Mouse (Mus musculus): ENCODE measurements around the gene Slx1b. TPM values are rescaled to one million over a fixed set of nuclear protein-coding genes. Genes with fewer than 3 reads are reported as not detected.

The Slx1b gene
- polyA plus RNA-seq (2014; fragmentation: Illumina TruSeq; extraction: RNeasy Lipid Tissue Mini Kit (QIAGEN cat#74804); ENCODE audit: low replicate concordance) = 0.22 TPM

GRCm38 (mm10) chr7:126695631-126696207 is at the start of gene Slx1b:
Gene Slx1b (minus strand): TSS chr7:126695784.

GRCm38 (mm10) chr7:126707442-126708174 is 12.0 kb upstream of the Slx1b start, which contains the start of gene Coro1a:
Gene Coro1a (minus strand): TSS chr7:126707787.

GRCm38 (mm10) chr7:126695210-126695611 is 373 bp downstream of the Slx1b start, which contains the start of gene Bola2:
Gene Bola2 (plus strand): TSS chr7:126695401.

GRCm38 (mm10) chr7:126676207-126676606 is 19.4 kb downstream of the Slx1b start, which contains the start of gene Sult1a1:
Gene Sult1a1 (minus strand): TSS chr7:126676432.

GRCm38 (mm10) chr7:126649231-126650051 is 46.1 kb downstream of the Slx1b start, which contains the start of gene Sgf29:
Gene Sgf29 (plus strand): TSS chr7:126649309.

Other genes starting within 250 kb of the Slx1b start
- gene Atp2a1, start 232.7 kb downstream of the Slx1b start, polyA plus RNA-seq (2014; fragmentation: Illumina TruSeq; extraction: RNeasy Lipid Tissue Mini Kit (QIAGEN cat#74804); ENCODE audit: low replicate concordance) = not detected
- 0.45 TPM for gene Sh2b1, start 220.4 kb downstream of the Slx1b start, polyA plus RNA-seq (2014; fragmentation: Illumina TruSeq; extraction: RNeasy Lipid Tissue Mini Kit (QIAGEN cat#74804); ENCODE audit: low replicate concordance)
- gene Tufm, start 208.4 kb downstream of the Slx1b start, polyA plus RNA-seq (2014; fragmentation: Illumina TruSeq; extraction: RNeasy Lipid Tissue Mini Kit (QIAGEN cat#74804); ENCODE audit: low replicate concordance) = 3.2 TPM
- 19.2 TPM for gene Atxn2l, start 192.3 kb downstream of the Slx1b start, polyA plus RNA-seq (2014; fragmentation: Illumina TruSeq; extraction: RNeasy Lipid Tissue Mini Kit (QIAGEN cat#74804); ENCODE audit: low replicate concordance)
- gene Eif3c, start 129.4 kb downstream of the Slx1b start, polyA plus RNA-seq (2014; fragmentation: Illumina TruSeq; extraction: RNeasy Lipid Tissue Mini Kit (QIAGEN cat#74804); ENCODE audit: low replicate concordance) = 87.7 TPM
- gene Apobr, start 110.8 kb downstream of the Slx1b start, polyA plus RNA-seq (2014; fragmentation: Illumina TruSeq; extraction: RNeasy Lipid Tissue Mini Kit (QIAGEN cat#74804); ENCODE audit: low replicate concordance) = not detected
- gene Cln3, start 110.0 kb downstream of the Slx1b start, polyA plus RNA-seq (2014; fragmentation: Illumina TruSeq; extraction: RNeasy Lipid Tissue Mini Kit (QIAGEN cat#74804); ENCODE audit: low replicate concordance) = 0.59 TPM
- not detected for gene Il27, start 100.8 kb downstream of the Slx1b start, polyA plus RNA-seq (2014; fragmentation: Illumina TruSeq; extraction: RNeasy Lipid Tissue Mini Kit (QIAGEN cat#74804); ENCODE audit: low replicate concordance)
- gene Nupr1, start 64.9 kb downstream of the Slx1b start, polyA plus RNA-seq (2014; fragmentation: Illumina TruSeq; extraction: RNeasy Lipid Tissue Mini Kit (QIAGEN cat#74804); ENCODE audit: low replicate concordance) = 4.2 TPM
- gene Sgf29, start 46.5 kb downstream of the Slx1b start, polyA plus RNA-seq (2014; fragmentation: Illumina TruSeq; extraction: RNeasy Lipid Tissue Mini Kit (QIAGEN cat#74804); ENCODE audit: low replicate concordance) = not detected
- gene Sult1a1, start 19.4 kb downstream of the Slx1b start, polyA plus RNA-seq (2014; fragmentation: Illumina TruSeq; extraction: RNeasy Lipid Tissue Mini Kit (QIAGEN cat#74804); ENCODE audit: low replicate concordance) = 18.3 TPM
- gene Bola2, start 383 bp downstream of the Slx1b start, polyA plus RNA-seq (2014; fragmentation: Illumina TruSeq; extraction: RNeasy Lipid Tissue Mini Kit (QIAGEN cat#74804); ENCODE audit: low replicate concordance) = not detected
- 4.5 TPM for gene Coro1a, start 12.0 kb upstream of the Slx1b start, polyA plus RNA-seq (2014; fragmentation: Illumina TruSeq; extraction: RNeasy Lipid Tissue Mini Kit (QIAGEN cat#74804); ENCODE audit: low replicate concordance)
- 12.0 TPM for gene Mapk3, start 63.8 kb upstream of the Slx1b start, polyA plus RNA-seq (2014; fragmentation: Illumina TruSeq; extraction: RNeasy Lipid Tissue Mini Kit (QIAGEN cat#74804); ENCODE audit: low replicate concordance)
- gene Gdpd3, start 70.5 kb upstream of the Slx1b start, polyA plus RNA-seq (2014; fragmentation: Illumina TruSeq; extraction: RNeasy Lipid Tissue Mini Kit (QIAGEN cat#74804); ENCODE audit: low replicate concordance) = 2.1 TPM
- 5.8 TPM for gene Ypel3, start 81.2 kb upstream of the Slx1b start, polyA plus RNA-seq (2014; fragmentation: Illumina TruSeq; extraction: RNeasy Lipid Tissue Mini Kit (QIAGEN cat#74804); ENCODE audit: low replicate concordance)
- gene Tbx6, start 85.7 kb upstream of the Slx1b start, polyA plus RNA-seq (2014; fragmentation: Illumina TruSeq; extraction: RNeasy Lipid Tissue Mini Kit (QIAGEN cat#74804); ENCODE audit: low replicate concordance) = not detected
- gene Ppp4c, start 96.7 kb upstream of the Slx1b start, polyA plus RNA-seq (2014; fragmentation: Illumina TruSeq; extraction: RNeasy Lipid Tissue Mini Kit (QIAGEN cat#74804); ENCODE audit: low replicate concordance) = 24.4 TPM
- gene Fam57b, start 101.9 kb upstream of the Slx1b start, polyA plus RNA-seq (2014; fragmentation: Illumina TruSeq; extraction: RNeasy Lipid Tissue Mini Kit (QIAGEN cat#74804); ENCODE audit: low replicate concordance) = not detected
- gene 4930451I11Rik, start 135.9 kb upstream of the Slx1b start, polyA plus RNA-seq (2014; fragmentation: Illumina TruSeq; extraction: RNeasy Lipid Tissue Mini Kit (QIAGEN cat#74804); ENCODE audit: low replicate concordance) = not detected
- gene Doc2a, start 151.6 kb upstream of the Slx1b start, polyA plus RNA-seq (2014; fragmentation: Illumina TruSeq; extraction: RNeasy Lipid Tissue Mini Kit (QIAGEN cat#74804); ENCODE audit: low replicate concordance) = not detected
- 10.8 TPM for gene Hirip3, start 166.2 kb upstream of the Slx1b start, polyA plus RNA-seq (2014; fragmentation: Illumina TruSeq; extraction: RNeasy Lipid Tissue Mini Kit (QIAGEN cat#74804); ENCODE audit: low replicate concordance)
- gene Ino80e, start 166.6 kb upstream of the Slx1b start, polyA plus RNA-seq (2014; fragmentation: Illumina TruSeq; extraction: RNeasy Lipid Tissue Mini Kit (QIAGEN cat#74804); ENCODE audit: low replicate concordance) = 2.2 TPM
- 4.1 TPM for gene Taok2, start 188.9 kb upstream of the Slx1b start, polyA plus RNA-seq (2014; fragmentation: Illumina TruSeq; extraction: RNeasy Lipid Tissue Mini Kit (QIAGEN cat#74804); ENCODE audit: low replicate concordance)
- gene Tmem219, start 227.1 kb upstream of the Slx1b start, polyA plus RNA-seq (2014; fragmentation: Illumina TruSeq; extraction: RNeasy Lipid Tissue Mini Kit (QIAGEN cat#74804); ENCODE audit: low replicate concordance) = 5.0 TPM
- gene Kctd13, start 233.1 kb upstream of the Slx1b start, polyA plus RNA-seq (2014; fragmentation: Illumina TruSeq; extraction: RNeasy Lipid Tissue Mini Kit (QIAGEN cat#74804); ENCODE audit: low replicate concordance) = 1.8 TPM